Mouse (Mus musculus) E14TG2a.4 (cell line): ENCODE measurements around the gene Spg7.

Experiments
- H3K27me3 ChIP-seq: 2 replicates; pipeline ENCODE4 v1.6.1; 2014; ENCODE audit warnings: low read length, control low read depth; ENCODE audit not compliant: insufficient read depth
- H3K36me3 ChIP-seq: 2 replicates; pipeline ENCODE4 v1.6.1; 2014; ENCODE audit warnings: low read length, control low read depth; ENCODE audit not compliant: insufficient read depth
- H3K4me1 ChIP-seq: replicated peaks from 2 replicates; pipeline ENCODE4 v1.6.1; 2014; ENCODE audit warnings: low read depth, low read length, control low read depth
- H3K4me3 ChIP-seq: replicated peaks from 2 replicates; pipeline ENCODE4 v1.5.1; 2014; ENCODE audit warnings: mild to moderate bottlenecking, low read length
- H3K9me3 ChIP-seq: 2 replicates; pipeline ENCODE4 v1.6.1; 2014; ENCODE audit warnings: low read length, control low read depth
- CTCF ChIP-seq: conservative IDR thresholded peaks from 2 replicates; pipeline ENCODE4 v1.5.1; 2014; ENCODE audit warnings: low read length
- NANOG ChIP-seq: IDR thresholded peaks from 2 replicates; pipeline ENCODE4 v1.6.1; 2014; ENCODE audit warnings: borderline replicate concordance, low read length, mixed read lengths
- POU5F1 ChIP-seq: IDR thresholded peaks from 2 replicates; pipeline ENCODE4 v1.6.1; 2014; ENCODE audit warnings: low read length, borderline replicate concordance

Spg7 gene

DNA sequence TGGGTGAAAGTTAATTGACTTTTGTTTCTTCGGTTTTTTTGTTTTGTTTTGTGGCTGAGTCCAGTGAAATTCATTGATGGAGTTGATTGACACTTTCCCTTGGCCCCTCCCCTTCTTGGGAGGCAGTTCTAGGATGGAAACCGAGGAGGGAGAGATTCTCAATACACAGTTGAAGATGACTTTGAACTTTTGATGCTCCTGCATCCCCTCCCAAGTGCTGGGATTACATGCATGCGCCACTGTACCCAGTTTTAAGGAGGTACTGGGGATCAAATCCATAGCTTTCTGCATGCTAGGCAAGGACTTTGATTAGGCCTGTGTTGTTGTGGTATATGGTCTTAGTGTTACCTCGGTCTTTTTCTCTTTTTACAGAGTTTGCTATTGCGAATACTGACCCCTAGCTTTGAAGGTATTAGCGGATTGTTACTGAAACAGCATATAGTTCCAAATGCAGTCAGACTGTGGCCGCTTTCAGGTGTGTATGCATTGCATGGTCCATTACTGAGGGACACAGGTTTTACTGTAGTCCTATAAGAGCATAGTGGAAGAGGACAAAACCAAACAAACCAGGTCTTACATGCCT is 3.5 kb downstream of the Spg7 start:
- H3K4me3 ChIP-seq, result peak overlapping the region; percentile 99
- no peaks in the 10 kb centered on the region for H3K27me3 ChIP-seq
- peaks cover 40% of the 10 kb centered on the region for H3K4me1 ChIP-seq
- no peaks in the 10 kb centered on the region for H3K9me3 ChIP-seq
- TF ChIP-seq POU5F1, result no peak
- TF ChIP-seq CTCF, result no peak
- TF ChIP-seq NANOG, result no peak
- H3K36me3 ChIP-seq, result peaks cover 38% of the 10 kb centered on the region

DNA sequence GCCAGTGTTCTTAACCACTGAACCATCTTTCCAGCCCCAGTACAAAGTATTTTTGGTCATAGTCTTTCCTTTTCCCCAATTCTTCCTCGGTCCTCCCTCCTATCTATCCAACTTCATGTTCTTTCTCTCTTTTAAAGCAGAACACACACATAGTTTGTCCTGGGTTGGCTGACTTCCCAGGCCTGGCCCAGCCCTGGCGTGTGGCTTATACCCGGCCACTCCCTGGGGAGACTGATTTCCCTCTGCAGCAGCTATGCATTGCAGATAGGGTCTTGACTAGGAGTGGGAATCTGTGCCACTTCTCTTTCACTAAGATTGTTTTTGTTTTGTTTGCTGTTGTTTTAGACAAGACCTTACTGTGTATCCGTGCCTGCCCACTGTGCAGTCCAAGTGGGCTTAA is 8.4 kb downstream of the Spg7 start:
- no peak for TF ChIP-seq POU5F1
- Histone ChIP-seq H3K27me3 (no peaks in the 10 kb centered on the region), H3K9me3 (no peaks in the 10 kb centered on the region), H3K4me3 (no peak overlapping the region), H3K36me3 (peaks cover 86% of the 10 kb centered on the region), H3K4me1 (peaks cover 47% of the 10 kb centered on the region)

DNA sequence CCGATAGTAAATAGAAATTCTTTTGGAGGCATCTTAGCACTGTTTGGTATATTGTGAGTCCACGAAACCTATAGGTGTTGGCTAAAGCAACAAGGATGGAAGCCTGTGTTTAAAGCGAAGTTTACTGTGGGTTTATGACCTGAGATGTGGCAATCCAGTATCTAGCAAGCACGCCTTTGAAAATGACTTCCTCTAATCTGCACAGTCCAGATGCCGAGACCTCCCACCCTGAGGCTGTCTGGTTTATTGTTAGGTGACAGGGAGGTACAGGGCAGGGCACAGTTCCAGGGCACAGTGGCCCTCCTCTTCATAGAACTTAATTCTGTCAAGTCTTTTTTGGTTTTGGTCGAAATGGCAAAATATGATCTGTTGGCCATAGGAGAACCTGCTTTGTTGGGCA is 14.5 kb downstream of the Spg7 start:
- peaks cover 98% of the 10 kb centered on the region for H3K36me3 ChIP-seq
- H3K4me3 ChIP-seq, result no peak overlapping the region
- TF ChIP-seq CTCF (no peak), POU5F1 (no peak), NANOG (no peak)
- H3K4me1 ChIP-seq, result peaks cover 26% of the 10 kb centered on the region
- H3K27me3 ChIP-seq, result no peaks in the 10 kb centered on the region
- H3K9me3 ChIP-seq, result no peaks in the 10 kb centered on the region

DNA sequence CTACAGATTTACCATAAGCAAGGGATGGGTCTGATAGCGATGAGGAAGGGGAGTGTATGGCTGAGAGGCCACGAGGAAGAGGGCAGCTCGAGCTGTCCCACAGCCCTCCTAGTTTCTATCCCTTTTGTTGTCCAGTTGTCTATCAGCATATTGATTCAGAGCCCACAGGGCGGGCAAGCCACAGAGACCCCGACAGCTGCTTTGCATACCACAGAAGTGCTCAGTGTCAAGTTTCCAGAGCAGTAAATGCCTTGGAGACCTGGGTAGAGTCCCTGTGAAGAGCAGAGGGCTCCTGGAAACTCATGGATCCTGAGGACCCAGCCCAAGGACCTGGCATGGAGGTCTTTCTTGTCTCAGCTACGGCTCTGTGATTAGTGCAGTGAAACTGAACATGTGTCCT is 20.3 kb downstream of the Spg7 start:
- Histone ChIP-seq H3K36me3 (peaks cover 99% of the 10 kb centered on the region), H3K27me3 (no peaks in the 10 kb centered on the region), H3K9me3 (peaks cover 12% of the 10 kb centered on the region), H3K4me3 (no peak overlapping the region), H3K4me1 (no peaks in the 10 kb centered on the region; the same call in 1 of the 2 replicates)
- TF ChIP-seq NANOG (no peak), CTCF (no peak), POU5F1 (no peak)

DNA sequence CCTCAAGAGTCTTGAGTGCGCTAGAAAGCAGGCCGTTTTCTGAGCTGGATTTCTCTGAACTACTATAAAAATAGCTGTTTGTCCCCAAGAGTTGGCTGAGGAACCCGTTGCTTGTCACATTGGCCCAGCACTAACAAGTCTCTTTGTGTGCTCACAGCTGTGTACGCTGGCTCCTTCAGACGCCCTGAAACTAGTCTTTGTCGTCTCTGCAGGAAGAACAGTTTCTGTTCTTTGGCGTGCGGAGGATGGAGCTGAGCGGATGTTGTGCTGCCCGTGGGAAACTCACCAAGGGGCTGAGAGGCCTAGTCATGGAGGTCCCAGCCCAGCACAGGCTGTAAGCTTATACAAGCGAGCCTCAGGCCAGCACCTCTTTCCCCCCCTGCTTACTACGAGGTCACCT is 20.9 kb downstream of the Spg7 start:
- Histone ChIP-seq H3K9me3 (peaks cover 12% of the 10 kb centered on the region), H3K4me3 (no peak overlapping the region), H3K36me3 (peaks cover 99% of the 10 kb centered on the region), H3K27me3 (no peaks in the 10 kb centered on the region), H3K4me1 (no peaks in the 10 kb centered on the region; the same call in 1 of the 2 replicates)
- TF ChIP-seq CTCF (no peak), NANOG (no peak), POU5F1 (no peak)

DNA sequence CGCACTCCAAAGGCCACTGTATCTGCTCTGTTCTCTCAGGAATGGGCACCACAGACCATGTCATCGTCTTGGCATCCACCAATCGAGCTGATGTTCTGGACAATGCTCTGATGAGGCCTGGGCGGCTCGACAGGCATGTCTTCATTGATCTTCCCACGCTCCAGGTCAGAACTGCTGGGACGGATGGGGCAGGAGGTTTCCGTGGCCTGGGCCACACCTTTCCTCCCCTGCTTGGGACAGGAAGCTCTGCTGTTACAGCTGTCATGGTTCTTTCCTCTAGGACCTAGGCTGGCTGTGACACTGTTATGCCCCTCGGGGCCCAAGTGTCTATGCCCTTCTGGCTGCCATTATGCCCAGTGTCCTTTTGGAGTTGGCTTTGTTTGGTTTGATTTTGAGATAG is 24.5 kb downstream of the Spg7 start:
- H3K9me3 ChIP-seq, result peaks cover 12% of the 10 kb centered on the region
- TF ChIP-seq POU5F1, result no peak
- no peak for TF ChIP-seq NANOG
- no peak for TF ChIP-seq CTCF
- no peaks in the 10 kb centered on the region for H3K27me3 ChIP-seq
- H3K4me3 ChIP-seq, result no peak overlapping the region
- H3K4me1 ChIP-seq, result no peaks in the 10 kb centered on the region; the same call in 1 of the 2 replicates
- peaks cover 100% of the 10 kb centered on the region for H3K36me3 ChIP-seq

DNA sequence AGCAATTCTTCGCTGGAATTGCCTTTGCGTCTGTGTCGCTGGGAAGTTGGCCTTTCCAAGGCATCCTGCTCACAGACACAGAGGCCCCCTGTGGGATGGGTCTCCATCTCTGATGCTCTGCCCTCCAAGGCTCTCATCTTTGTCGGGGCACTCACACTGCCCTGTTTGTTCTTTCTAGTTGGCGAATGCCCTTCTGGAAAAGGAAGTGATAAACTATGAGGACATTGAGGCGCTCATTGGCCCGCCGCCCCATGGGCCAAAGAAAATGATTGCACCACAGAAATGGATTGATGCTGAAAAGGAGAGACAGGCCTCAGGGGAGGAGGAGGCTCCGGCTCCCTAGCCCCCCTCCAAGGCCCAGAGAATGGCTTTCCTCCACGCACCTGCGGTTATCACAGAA is 34.5 kb downstream of the Spg7 start:
- no peak for TF ChIP-seq NANOG
- TF ChIP-seq POU5F1, result no peak
- no peak for TF ChIP-seq CTCF
- Histone ChIP-seq H3K4me3 (no peak overlapping the region), H3K36me3 (peaks cover 46% of the 10 kb centered on the region), H3K27me3 (no peaks in the 10 kb centered on the region), H3K9me3 (no peaks in the 10 kb centered on the region), H3K4me1 (peaks cover 48% of the 10 kb centered on the region)

DNA sequence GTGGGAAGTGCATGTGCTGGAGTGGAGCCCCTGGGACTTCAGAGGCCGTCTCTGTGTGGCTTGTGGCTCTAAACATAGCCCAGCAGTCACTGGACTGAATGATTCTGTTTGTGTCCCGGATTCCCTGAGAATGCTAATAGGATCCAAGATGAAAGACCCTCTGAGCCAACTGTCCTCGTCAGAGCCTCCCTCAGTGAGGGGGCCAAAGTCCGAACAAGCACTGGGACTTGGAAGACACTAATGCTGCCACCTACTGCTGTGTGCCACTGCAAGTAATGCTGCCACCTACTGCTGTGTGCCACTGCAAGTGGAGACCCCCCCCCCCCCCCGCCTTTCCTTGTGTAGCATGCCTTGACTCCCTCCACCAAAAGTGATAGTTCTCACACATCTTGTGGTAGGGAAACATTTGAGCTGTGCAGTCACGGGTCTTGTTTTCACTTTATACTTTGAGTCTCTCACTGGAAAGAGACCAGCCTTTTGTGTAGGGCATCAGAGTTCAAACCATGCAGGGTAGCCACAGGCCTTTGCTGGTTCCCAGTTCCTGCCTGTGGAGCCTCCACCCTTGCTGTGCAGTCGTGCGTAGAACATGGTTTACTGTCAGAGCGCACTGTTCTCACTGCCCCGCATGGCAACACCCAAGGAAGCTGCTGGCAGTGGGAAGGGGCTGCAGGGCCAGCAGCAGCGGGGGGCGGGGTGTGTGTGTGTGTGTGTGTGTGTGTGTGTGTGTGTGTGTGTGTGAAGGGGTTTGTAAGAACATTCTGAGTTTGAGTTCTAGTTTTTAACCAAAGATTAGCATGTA is 35.2 kb downstream of the Spg7 start:
- Histone ChIP-seq H3K36me3 (peaks cover 43% of the 10 kb centered on the region), H3K4me1 (peaks cover 48% of the 10 kb centered on the region), H3K27me3 (no peaks in the 10 kb centered on the region), H3K4me3 (no peak overlapping the region), H3K9me3 (no peaks in the 10 kb centered on the region)
- TF ChIP-seq CTCF, result no peak
- no peak for TF ChIP-seq POU5F1
- TF ChIP-seq NANOG, result no peak
